Mouse (Mus musculus) adrenal gland, adult (tissue): Measurements from ENCODE around the gene Creb5.
A peak's percentile ranks its signal among the peaks of the same experiment; 100 is the strongest.
"Not testable (repeated sequence)": the region's sequence is repeated elsewhere in the genome, so short reads cannot be mapped to it uniquely, and the experiment has no call there.

Source experiments
- DNase-seq, 2 experiments: peaks; one replicate each; pipeline ENCODE4 v3.0.0; 2022 to 2023; ENCODE audit warnings: low spot score in 1 of 2; ENCODE audit not compliant: inconsistent age in 2 of 2

The Creb5 gene

GRCm38 (mm10) chr6:53314126-53314525, 27.1 kb downstream of the Creb5 start:
- no peak for DNase-seq

DNA sequence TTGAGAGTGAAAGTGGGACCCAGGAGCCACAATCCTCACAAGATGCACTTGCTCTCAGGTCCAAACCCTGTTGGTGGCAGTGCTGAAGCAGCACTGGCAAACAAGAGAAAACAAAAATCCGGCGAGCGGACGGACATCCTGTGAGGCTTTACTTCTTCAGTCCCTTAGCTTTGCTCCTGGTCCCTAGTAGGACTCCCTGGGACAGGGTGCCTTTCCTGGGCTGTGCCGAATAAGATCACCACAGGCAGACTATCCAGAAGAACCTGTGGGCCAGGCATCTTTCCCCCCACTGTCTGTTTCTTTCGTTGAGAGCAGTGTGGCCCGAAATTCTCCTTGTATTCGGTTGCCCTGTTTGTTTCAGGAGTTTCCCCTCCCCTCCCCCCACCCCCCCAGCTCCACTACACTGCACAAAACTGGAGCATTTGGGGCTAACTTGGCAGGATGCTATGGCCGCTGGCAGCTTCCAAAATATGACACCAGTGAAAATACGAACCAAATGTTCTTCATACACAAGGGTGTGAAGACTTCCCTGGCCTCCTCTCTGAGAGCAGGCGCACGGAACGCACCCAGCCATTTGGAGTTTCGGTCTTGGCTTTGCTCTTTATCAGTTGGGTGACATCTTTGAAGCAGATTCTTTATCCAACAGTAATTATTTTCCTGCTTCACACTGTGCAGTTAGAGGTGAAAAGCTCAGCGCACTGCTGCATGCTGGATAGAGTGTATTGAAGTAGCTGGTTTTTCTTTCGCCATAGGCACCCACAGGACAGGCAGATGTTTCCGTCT, 32.7 kb downstream of the Creb5 start:
- DNase-seq = no peak

GRCm38 (mm10) chr6:53337398-53337797, 50.3 kb downstream of the Creb5 start:
- DNase-seq = peak; percentile 8 to 37

- no peak for DNase-seq
Observed at GRCm38 (mm10) chr6:53352311-53352960, 65.4 kb downstream of the Creb5 start.

GRCm38 (mm10) chr6:53356328-53356727, 69.3 kb downstream of the Creb5 start:
- no peak for DNase-seq

DNA sequence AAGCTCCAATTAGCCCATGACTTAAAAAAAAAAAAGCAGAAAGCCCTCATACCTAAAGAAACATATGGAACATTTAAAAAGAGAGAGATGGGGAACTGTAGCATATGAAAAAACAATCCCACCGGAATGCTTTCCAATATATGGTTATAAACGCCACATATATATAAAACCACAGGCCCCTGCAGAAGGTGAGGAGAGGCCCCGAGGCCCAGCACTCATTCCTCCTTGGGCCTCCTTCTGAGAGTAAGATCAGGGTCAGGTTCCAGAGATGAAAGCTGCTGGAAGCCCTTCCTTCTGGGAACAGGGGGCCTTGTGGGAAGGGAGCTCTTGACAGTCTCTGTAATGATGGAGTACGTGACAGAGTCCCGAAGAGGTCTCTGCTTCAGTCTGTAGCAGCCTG, 76.5 kb downstream of the Creb5 start:
- no peak for DNase-seq

- no peak for DNase-seq
Observed at GRCm38 (mm10) chr6:53363981-53364391, 76.9 kb downstream of the Creb5 start.

DNA sequence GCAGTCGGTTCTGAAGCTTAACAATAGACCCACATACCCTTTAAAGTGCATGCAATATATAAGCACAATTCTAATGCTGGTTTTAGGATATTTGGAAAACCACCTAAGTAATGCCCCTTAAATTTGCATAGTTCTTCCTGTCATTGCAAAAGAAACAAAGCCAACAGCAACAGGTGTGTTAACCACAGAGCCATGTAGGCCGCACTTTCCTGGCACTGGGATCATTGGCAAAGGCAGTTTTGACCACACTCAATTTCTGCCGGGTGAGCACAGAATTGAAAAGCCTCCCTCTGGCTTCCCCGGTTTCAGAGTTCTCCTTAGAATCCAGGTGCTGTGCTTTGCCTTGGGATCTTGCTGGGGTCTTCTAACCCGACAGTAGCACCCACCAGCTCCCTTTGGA, 82.1 kb downstream of the Creb5 start:
- DNase-seq = no peak

DNA sequence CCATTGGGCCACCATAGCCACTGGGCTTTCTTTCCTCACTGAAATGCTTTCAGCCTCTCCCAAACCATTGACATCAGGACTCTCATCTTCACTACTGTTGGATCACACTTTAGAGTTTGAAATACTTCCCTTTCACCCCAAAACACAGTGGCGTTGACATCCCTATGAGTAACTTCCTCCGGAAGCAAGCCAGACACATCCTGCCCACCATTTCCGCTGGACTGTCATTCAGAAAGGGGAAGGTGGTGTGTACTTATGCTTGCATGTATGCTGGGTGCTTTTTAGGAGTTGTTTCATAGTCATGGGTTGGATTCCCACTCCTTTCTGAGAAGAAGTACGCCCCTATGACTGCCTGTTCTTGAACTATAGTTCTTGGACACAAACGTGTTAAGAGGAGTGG, 82.9 kb downstream of the Creb5 start:
- DNase-seq = peak; percentile 13 to 38

DNA sequence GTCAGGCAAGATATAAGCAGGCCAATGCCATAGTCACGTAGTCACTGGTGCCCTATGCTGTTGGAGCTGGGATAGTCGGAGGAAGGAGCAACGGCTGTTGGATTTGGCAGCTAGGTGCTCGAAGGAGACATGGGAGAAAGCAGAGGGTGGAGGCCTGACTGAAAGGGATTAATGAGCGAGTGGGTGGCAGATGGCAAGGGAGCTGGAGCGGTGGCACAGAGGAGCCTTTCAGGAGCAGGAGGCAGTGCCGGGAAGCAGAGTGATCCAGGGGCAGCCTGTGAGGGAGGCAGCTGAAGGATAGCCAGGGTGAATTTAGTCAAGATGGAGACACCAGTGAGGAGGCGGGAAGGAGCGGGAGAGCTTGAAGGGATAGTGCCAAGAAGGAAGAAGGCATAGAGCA, 84.9 kb downstream of the Creb5 start:
- DNase-seq = no peak

DNA sequence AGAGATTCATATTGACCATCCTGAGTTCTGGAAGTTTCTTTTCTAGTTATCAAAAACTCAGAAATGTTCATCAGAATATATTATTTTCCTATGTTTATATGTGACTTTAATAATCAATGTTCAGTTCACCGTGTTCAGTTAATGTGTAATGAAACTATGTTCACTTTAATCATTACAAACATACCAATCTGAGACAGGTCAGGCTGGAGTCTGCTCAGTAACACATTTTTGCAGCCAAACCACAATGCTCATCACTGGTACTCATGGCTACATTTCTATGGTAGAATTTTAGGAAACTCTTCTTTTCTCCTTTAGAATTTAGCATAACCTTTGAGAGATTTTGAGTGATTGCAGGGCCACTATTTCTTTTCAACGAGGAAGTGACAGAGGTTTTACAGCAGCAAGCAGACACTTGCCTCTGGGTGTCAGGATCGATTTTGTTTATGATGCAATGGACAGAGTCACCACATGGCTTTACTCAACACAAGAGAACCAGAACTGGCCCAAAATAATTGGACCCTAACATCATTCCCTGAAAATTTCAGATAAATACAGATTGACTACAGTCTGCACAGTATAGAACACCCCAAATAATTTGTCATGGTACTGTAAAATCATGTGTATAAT, 87.4 kb downstream of the Creb5 start:
- no peak for DNase-seq

GRCm38 (mm10) chr6:53389277-53389676, 102.2 kb downstream of the Creb5 start:
- no peak for DNase-seq

DNA sequence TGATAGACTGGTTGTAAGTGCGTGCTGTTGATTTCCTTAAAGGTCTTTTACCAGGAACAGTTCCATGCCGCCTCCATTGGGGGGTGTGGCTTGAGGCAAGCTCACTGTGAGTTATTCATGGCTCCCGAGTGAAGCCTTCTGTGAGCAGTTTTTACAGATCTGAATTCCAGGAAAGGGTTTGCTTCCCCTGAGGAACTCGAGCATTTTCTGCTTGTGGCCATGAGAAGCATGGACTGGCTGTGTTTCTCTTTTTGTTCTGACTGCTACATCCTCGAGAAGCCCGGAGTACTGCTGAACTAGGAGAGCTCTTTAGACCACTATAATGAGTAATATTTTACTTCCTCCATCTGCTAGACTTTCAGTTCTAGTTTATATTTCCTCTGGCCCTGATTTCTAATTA, 103.3 kb downstream of the Creb5 start:
- DNase-seq = peak; percentile 11 to 64

- no peak for DNase-seq
Observed at GRCm38 (mm10) chr6:53394026-53394425, 107.0 kb downstream of the Creb5 start.

- no peak for DNase-seq
Observed at GRCm38 (mm10) chr6:53395208-53395607, 108.1 kb downstream of the Creb5 start.

DNA sequence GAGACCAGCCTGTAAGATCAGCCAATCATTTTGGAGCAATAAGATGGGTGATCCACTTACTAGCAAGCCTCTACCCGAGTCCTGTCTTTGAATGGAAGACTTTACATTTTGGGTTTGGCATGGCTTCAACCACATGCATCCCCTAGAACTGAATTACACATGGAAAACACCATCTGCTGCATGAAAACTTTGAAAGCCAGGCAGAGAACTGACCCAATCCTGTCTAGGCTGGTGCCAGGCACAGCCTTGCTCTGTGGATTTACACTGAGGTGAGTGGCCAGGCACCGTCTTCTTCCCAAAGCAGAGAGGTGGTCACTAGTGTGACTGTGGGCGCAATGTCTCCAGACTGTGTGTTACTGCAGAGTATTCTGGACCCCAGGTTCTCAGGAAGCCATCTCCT, 109.4 kb downstream of the Creb5 start:
- DNase-seq = no peak

DNA sequence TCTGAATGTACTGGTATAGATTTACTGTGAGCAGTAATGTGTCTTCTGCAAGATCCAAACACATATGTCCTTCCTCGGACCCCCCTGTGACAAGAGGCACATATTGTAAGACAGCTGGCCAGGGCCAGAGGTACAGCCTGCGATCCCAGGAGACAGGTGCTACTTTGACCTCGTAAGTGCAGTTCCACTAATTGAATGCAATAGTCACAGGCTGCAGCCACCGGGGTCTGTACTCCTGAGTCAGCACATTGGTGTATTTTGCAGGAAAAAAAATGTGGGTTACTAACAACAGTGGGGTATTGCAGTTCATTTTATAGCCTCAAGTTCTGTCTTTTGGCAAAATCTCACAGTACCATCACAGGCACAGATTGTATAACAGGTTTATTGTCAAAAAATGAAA, 110.7 kb downstream of the Creb5 start:
- DNase-seq = no peak

- DNase-seq = no peak
Observed at GRCm38 (mm10) chr6:53398297-53399140, 111.4 kb downstream of the Creb5 start.

DNA sequence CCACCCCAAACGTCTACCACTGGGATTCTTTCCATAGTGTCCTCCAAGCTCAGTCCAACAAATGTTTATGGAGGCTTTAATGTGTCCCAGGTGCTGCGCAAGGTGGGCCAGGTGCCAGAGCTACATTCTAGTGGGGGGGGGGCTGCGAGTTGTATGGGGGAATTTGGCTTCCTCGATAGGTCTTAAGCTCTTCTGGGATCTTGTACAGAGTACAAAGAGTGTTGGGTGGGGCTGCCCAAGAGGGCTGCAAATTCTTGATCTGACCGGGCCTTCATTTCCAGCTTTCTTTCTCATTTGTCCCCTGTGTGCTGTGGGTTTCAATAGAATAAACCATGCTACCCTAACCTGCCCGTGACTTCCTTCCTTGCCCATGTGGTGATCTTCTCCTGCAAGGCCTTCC, 114.3 kb downstream of the Creb5 start:
- no peak for DNase-seq

- not testable (repeated sequence) for DNase-seq
Observed at GRCm38 (mm10) chr6:53402551-53402950, 115.5 kb downstream of the Creb5 start.

DNA sequence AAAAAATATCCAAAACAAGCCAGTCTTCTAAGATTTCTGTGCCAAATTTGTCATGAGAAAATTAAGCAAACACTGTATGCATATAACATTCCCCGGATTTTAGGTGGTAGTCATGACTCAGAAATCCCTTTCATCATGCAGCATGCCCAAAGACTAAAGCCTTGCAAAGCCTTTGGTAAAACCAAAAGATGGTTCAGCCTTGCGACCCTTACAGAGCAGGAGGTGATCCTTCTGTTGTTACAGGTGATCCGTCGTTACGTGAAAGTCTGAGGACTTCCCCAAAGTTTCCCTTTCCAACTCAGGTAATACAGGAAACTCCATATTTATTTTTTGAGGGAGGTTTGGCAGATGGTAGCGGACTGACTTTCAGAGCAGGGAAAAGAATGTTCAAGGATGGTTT, 122.1 kb downstream of the Creb5 start:
- DNase-seq = no peak
